Mouse (Mus musculus) CD8-positive naive resting alpha-beta T cell, adult 2 months (primary cell): ENCODE results near the gene Med23.

Experiments used
- DNase-seq, 2 experiments: peaks; one replicate each; pipeline ENCODE4 v3.0.0; 2022; ENCODE audit warnings: low read depth in 2 of 2, low spot score in 2 of 2

Gene Med23

GRCm38 (mm10) chr10:24959043-24959916, 89.5 kb downstream of the Med23 start:
- no peak for DNase-seq

GRCm38 (mm10) chr10:24961112-24961511, 91.3 kb downstream of the Med23 start:
- no peak for DNase-seq

GRCm38 (mm10) chr10:24961889-24962288, 92.1 kb downstream of the Med23 start:
- no peak for DNase-seq
